Mouse (Mus musculus) ovary, postnatal 14 days (tissue): ENCODE data around the gene Drc3.

Source experiments
- DNase-seq: peaks from one replicate; pipeline ENCODE4 v3.0.0; 2022; ENCODE audit warnings: low spot score

The Drc3 gene

DNA sequence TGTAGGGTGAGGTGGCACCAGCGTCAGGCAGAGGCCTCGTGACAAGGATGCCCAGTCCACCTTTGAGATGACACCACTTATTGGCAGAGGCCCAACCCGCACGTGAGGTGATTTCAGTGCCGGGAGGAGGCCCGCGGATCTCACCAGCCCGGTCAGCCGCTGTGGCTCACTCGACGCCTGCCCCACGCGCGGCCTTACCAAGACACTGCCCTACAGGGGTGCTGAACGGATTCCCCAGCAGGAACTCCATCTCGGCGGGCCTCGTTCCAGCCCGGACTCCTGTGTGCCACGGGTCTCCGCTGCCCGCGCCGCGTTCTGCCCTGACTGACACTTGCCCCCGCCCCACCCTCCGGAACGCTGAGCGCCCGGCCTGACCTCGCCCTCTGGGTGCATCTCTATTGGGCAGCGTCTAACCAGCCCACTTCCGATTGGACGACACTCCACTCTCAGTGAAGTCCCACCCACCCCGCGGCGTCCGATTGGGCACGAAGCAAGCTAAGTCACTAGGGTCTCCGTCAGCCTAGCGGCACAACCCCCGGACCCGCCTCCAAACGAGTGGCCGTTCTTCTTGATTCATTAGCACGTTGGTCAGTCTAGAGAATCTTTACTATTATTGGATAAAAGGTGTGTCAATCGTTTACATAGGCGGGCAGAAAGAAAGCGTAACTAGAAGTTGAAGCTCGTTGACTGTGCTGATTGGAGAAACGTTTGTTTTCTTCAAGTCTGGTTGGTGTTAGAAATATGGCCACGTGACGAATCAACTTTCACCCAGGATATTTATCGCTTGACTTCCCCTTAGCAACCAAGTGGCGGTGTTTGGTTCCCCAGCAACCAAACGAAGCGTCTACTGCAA lies at the start of gene Drc3, which contains the start of gene Tom1l2:
Gene Drc3, plus strand, starts transcription at position 771 of the 853 bp plus-strand sequence.
Gene Tom1l2, minus strand, starts transcription at position 347 of the 853 bp plus-strand sequence.
- peak; percentile 95 for DNase-seq

DNA sequence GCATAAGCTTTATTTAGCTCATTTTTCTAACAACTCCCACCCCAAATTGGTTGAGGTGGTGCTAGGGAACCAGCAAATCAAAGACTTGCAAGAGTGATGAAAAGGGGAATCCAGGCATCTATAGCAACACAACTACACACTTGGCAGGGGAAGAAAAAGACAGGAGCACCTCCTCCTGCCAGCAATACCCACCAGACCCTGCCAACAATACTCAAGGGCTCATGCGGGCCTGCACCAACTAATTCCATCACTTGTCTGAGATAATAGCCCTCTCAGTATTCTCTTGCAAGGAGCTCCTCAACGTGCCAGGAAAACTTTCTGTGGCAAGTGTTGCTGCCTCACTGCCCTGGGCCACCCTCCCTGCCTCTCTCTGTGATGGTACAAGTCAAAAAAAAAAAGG lies 49.6 kb upstream of the Drc3 start:
- no peak for DNase-seq

DNA sequence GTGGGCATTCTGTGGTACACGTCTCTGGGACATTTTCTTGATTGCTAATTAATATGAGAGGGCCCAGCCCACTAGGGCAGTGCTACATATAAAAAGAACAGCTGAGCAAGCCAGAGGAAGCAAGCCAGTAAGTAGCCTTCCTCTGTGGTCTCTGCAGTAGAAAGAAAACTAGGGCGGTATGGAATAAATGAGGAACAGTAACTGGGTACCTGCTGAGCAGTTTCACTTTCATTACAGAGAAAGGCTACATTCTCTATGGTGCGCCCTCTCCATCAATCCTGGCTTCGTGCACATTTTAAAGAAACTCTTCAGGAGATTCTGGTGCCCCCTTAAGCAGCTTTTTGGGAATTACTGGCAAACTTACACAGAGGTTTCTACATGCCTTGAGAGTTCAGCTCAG lies 47.5 kb upstream of the Drc3 start:
- DNase-seq, result no peak

DNA sequence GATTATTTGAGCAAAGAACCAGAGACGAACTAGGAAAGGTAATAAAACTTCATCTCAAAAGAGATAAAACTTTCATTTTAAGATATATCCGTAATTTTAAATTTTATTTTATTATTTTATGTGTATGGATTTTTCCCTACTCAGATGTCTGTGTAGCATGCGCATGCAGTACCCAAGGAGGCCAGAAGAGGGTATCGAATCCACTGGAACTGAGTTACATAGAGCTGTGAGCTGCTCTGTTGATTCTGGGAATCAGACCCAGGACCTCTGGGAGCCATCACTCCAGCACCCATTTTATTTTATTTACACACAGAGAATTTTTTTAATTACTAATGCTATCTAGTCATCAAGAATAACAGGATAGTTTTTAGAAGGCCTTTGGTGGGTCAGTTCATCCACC lies 46.3 kb upstream of the Drc3 start:
- no peak for DNase-seq

DNA sequence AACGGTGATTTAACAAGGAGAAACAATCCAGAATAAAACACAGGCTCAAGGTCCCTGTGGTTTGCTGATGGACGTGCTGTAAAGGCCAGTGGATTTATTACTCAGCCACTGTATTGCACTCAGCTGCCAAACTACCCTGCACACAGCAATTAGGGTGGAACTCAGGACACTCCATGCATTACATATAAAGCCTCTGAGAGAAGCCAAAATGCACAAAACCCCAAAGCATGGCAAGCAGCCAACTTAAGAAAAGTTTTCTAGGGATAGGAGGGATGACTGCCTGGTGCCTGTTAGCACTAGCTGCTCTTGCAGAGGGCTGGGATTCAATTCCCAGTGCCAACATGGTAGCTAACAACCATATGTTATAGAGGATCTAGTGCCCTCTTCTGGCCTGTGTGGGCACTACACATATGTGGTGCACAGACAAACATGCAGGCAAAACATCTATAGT lies 45.7 kb upstream of the Drc3 start:
- no peak for DNase-seq

DNA sequence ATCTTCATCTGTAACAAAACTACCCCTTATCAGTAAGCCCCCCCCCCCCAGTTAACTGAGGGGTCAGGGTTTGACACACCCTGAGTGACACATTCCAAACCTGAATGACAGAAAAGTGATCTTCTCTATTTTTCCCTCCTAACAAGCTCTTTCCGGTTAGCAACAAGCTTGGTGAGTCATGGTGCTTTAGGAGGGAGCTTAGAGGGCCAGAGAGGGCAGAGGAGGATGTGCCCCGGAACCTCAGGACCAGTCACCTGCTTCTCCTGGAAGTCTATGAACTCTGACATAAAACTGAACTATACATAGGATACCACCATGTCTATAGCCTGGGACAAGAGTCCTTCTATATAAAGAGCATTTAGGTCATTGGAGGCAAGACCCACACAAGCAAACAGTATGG lies 45.1 kb upstream of the Drc3 start:
- no peak for DNase-seq

DNA sequence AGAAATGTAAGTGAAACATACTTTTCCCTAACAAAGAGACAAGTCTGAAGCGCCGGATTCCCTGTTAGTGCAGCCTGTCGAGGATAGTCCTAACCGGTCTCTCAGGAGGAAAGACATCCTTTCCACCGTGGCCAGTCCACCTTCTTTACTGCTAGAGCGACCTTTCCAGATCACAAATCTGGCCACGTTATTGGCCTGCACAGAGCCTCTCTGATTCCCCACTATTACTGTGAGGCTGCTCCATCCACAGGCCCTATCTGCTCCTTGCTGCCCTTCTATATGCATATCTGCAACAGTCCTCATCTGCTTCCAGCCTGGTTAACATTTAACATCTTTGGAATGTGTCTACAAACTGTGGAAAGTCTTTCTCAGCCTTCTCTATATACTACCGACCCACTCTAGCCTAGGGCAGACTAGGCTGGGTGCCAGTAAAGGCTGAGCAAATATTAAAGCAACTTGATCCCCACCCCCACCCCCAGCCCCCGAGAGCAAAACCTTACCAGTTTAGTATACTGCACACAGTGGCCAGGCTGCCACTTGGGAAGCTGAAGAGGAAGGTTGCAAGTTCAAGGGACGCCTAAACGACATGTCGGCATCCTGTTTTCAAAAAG lies 44.5 kb upstream of the Drc3 start:
- no peak for DNase-seq

DNA sequence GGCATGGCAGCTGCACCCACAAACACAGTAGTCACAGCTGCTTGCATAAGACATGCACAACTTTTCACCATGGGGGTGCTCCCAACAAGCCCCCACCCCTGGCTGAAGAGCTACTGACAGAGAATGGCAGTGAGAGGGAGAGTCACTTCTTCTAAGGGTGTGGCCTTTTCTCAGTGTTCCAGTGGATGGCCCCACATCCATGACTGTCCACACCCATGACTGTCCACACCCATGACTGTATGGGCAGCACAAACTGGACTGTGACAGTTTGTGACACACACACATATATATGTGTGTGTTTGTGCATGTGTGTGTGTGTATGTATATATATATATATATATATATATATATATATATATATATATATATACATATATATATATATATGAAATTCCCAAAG lies 43.3 kb upstream of the Drc3 start:
- no peak for DNase-seq

DNA sequence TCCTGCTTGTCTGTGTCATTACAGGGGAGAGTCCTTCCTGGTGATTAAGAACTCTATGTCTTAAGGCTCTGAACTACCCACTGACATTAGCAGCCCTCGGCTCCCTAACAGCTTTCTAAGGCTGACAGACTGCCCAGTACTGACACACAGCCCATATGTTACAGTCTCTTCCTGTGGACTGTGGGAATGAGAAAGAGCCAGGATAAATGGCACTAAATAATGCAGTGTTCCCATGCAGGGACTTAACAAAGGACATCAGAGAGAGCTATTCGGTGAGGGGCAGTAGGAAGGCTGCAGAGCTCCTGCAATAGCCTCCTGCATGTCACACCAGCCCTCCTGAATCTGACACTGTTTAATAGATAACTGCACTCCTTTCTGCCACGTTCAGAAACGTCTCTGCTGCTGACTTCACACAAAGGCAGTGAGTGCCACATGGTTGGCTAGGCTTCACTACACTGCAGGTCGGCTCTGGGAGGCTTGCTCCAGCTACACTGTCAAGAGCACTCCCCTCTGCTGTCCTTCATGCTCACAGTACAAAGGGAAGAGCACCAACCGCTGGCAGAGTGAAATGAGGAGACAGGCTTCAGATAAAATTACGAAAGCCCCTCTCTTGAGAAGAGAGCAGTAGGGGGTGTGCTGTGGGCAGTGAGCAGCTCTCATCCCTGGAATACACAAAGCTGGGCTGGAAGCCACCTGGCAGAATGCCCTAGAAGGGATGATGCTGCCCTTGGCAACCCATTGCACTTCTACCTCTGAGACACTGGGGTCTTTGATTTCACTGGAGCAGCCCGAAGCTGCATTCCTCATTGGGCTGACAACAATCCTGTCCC lies 41.9 kb upstream of the Drc3 start:
- DNase-seq, result peak; percentile 68

DNA sequence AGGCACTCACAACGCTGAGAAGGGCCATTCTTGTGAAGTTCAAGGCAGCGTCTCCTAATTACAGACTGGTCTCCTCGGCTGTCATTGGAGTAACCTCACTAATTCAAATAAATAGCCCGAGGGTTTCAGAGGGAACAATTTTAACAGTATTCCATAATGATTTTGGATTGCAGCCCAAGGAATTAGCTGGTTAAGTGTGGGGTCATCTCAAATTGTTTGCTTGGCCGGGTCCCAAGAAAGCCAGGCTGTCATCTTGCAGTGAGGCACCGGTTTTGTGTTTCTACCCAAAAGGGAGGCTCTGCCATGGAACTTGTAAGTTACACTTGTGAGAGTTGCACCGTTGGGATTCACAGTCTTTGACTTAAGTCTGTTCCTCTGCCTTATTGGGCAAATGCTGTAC lies 36.9 kb upstream of the Drc3 start:
- DNase-seq, result no peak

DNA sequence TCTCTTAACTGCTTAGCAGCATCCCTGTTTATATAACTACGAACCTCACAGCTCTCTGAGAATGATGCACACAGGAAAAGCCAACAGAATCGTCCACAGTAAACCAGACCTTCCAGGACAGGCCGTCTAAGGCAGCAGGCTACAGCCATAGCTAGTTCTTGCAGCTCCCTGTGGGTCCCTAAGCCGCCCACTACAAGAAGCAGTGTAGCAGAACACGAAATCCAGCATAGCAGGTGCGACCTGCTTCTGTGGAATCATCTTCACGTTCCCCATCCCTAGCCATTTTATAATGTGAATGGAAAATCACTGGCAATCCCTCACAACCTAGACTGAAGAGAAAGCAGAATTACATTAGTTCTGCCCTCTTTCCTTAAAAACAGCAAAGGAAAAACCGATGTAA lies 36.2 kb upstream of the Drc3 start:
- DNase-seq, result no peak

DNA sequence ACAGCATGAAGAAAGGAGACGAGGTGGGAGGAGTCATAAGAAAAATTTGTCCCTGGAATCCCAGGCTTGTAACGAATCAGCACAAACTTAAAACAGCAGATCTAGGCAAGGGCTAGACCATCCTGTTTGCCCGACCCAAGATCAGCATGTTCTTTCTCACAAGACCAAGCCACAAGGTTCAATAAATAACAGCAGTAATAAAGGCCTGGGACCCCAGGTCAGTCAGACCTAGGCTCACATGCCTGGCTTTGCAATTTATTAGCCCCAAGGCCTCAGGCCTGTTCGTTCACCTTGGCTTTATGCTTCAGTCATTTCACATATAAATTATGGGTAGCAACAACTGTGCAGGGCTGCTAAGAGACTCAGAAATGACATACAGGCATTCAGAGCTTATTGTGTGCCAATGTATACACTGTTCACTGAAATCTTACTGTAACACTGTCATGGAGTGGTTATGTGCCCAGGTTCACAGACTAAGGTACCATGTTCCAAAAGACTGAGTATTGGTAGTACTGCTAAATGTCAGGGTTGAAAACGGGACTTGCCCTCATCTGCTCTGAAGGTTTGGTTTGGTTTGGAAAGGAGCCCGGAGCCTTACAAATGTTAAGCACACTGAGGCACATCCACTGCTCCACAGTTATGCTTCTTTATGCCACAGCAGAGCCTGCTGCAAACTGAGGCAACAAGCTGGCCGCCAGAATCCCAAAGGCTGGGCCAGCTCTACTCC lies 35.6 kb upstream of the Drc3 start:
- no peak for DNase-seq

DNA sequence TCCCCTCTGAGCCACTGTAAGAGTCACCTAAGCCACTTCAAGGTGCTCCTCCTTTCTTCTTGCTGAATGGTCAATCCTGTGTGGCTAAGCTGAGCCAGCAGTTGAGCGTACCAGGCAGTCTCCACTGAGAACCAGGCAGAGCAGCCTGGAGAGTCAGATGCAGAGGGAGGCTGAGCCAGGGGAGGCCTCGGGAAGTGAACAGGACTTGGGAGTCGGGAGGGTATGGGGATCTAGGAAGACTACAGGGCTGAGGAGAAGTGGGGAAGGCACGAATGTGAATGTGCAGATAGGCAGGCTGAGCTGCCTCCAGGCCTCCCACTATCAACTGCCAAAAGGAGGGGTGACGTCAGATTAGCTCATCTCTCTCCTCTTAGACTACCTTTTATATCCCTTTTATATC lies 34.4 kb upstream of the Drc3 start:
- DNase-seq, result no peak

DNA sequence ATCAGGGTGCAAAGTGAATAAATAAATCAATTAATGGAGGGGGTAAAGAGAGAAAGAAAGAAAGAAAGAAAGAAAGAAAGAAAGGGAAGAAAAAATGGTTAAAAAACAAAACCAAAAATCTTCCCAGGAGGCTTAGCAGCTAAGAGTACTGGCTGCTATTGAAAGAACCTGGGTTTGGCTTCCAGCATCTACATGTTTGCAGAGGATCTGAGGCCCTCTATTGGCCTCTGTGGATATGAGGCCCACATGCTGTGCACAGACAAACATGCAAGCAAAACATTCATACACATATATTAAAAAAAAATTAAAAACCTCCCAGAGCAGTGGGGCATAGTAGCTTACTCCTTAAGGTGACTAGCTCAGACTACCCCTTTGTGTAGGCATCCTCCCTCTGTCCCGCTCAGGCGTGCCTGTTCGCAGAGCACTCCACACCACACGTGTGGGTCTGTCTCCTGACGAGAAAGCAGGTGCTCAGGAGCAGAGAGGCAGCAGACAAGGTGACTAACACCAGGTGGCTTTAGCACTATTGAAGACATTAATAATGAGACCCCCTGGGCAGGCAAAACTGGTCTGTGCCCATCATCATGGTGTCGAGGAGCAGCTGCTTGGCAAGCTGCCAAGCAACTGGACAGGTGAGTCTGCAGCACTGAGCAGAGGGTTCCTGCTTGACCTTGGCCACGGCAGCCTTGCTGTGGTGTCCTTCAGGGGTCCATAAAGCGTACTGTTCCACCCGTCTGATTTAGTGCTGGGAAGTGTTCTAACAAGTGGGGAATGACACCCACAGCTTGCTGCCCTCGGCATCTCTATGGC lies 33.7 kb upstream of the Drc3 start:
- DNase-seq, result no peak

DNA sequence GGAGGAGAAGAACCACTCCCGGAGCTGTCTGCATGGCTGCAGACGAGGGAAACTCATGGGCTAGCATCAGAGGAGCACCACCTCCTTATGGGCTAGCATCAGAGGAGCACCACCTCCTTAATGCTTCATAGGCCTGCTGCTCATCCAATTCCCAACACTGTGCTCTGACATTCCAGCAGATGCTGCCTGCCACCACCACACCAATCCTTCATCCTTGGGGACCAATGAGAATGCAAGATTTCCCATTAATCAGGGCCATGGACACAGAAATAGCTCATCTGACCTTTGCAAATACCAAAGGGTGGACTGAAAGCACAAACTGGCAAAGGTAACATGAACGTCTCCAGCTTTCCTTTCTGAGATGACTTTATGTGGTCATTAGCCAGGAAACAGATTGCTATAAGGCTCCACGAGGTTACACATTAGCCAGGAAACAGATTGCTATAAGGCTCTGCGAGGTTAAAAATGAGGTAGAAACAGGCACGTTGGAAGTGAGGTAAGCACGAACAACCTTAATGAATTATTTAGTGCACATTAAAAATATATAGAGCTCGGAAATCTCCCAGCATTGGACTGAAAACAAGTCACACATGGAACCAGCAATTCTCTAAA lies 32.6 kb upstream of the Drc3 start:
- DNase-seq, result no peak

DNA sequence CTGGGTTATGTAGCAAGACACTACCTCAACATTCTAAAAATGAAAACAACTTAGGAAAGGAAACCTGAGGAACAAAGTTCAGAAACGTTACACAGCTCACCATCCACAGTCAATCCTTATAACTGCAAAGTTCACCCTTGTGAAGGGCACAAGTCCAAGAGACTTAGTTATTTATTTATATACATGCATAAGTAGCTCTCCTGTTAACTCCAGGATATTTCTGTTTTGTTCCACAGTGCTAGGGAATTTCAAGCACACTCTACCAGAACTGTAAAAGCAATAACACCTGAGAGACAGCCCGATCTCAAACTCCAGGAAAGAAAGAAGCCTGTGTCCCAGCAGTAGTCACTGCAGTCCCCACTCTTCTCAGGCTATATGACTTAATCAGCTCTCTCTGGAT lies 31.7 kb upstream of the Drc3 start:
- DNase-seq, result no peak

DNA sequence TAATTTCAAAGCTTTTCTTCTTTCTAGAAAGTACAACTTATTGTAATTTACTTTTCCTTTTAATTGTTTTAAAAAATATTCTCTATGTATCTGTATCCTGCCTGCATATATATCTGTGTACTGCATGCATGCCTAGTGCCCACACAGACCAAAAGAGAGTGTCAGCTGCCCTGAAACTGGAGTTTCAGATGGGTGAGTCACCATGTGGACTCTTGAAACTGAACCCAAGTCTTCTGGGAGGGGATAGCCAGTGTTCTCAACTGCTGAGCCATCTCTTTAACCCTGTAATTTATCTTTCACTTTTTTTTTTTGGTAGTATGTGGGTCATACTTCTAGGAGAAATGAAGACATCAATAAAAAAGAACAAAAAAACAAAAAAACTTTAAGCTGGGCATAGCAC lies 29.4 kb upstream of the Drc3 start:
- no peak for DNase-seq

DNA sequence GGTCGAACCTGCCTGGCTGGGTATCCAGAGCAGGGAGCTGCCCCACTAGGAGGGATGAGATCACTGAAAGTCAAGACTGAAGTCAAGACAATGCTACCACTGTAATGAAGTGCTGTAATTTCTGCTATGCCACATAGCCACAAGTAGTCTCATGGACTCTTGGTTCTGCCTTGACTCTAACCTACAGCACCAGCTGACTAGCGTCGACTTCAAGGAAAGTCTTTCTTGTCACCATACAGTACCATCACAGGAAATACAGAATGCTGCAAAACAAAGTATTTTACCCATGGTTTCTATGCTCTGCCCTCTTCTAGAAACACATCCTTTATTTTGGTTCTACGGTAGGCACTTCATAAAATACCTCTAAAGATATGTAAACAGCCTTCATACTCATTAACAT lies 22.6 kb upstream of the Drc3 start:
- no peak for DNase-seq

DNA sequence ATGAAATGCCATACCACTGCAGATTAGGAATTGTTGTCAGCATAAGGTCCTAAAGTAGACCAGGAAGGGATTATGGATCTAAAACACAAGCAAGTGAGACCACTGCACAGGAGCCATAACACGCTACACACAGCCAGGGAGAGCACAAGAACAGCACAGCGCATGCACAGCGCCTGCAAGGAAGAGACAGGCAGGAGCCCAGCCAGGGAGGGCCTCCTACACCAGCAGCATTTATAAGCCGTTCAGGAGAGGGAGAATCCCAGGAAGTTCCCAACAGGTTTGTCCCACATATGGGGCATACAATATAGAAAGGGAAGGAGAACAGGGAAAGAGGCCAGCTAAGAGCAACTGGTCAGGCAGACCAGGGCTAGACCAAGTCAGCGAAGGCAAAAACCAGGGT lies 19.7 kb upstream of the Drc3 start:
- DNase-seq, result no peak

DNA sequence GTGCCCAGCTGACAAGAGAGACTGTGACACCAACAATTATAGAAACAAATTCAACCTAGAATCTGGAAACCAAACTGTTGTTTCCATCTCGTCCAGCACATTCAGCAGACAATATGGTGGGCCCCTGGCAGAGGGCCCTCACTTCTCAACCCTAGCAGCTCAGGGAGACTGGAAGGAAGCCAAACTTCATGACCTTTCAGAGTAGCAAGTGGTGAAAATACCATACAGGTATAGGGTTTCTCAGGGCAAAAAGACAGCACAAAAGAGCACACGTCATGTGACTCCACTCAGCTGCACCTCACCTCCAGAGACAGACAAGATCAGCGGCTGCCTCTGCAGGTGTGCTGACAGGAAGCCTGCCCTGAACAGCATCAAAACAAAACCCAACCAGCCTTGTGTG lies 19.0 kb upstream of the Drc3 start:
- DNase-seq, result no peak

DNA sequence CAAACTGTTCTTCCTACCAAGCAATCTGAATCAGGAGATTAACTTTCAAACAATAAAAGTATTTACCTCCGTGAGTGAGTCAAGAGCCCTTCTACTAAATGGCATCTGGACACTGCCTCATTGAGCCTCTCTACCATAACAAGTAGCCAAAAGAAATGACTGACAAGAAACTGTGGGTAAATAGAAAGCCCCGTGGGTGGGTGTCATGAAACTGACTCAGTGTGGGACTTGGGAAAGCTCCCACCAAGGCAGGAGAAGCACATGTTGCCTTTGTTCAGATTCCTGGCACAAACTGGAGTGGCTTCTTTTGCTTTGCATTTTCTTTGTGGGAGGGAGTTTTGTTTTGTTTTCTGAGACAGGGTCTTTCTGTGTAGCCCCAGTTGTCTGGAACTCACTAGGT lies 17.4 kb upstream of the Drc3 start:
- no peak for DNase-seq
